8 mouse cellular contexts compared by ENCODE assay signal in the genomic region with DNA sequence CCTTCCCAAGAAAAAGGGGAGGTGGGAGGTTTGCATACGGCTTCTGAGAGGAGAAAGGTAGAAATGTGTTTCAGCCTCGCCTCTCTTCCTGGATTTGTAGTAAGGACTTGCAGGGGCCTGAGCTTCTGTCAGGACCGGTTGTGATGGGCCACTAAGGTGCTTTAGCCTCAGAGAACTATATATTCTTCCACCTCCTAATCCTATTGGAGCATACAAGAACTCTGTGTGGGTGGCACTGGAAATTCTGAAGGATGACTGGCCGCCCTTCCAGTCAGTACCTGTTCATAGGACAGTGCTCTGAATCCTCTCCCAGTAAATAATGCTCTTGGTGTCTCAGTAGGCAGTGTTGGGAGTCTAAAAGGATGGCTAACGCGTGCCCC. TPM values are rescaled to one million over a fixed set of nuclear protein-coding genes. Genes with fewer than 3 reads are reported as not detected.
DNase-seq lines count a peak whose midpoint lies in the region; ATAC-seq lines count a peak whose summit lies in the region.

No protein-coding gene starts in this region.

- WGBS in heart, embryonic 10.5 days = 16% methylated on average over 6 of the region's 6 CpGs
- WGBS in embryonic facial prominence, embryonic 15.5 days = 14% methylated on average over 6 of the region's 6 CpGs
- 13% methylated on average over 6 of the region's 6 CpGs for WGBS in intestine, embryonic 14.5 days

- H3K4me3 ChIP-seq in heart, embryonic 10.5 days = peak overlapping the region; percentile 96
- H3K4me3 ChIP-seq in embryonic facial prominence, embryonic 15.5 days (replicated peaks) = peak overlapping the region; percentile 91
- peak overlapping the region; percentile 63 for H3K4me3 ChIP-seq in intestine, embryonic 14.5 days (ENCODE audit: low read depth, low read length)

- H3K9me3 ChIP-seq in heart, embryonic 10.5 days = no peaks in the 10 kb centered on the region
- no peaks in the 10 kb centered on the region for H3K9me3 ChIP-seq in embryonic facial prominence, embryonic 15.5 days (replicated peaks)
- no peaks in the 10 kb centered on the region for H3K9me3 ChIP-seq in intestine, embryonic 14.5 days (ENCODE audit: control insufficient read depth, low read length)

- peak overlapping the region; percentile 78 for H3K4me2 ChIP-seq in embryonic facial prominence, embryonic 15.5 days (replicated peaks)
- H3K4me2 ChIP-seq in intestine, embryonic 14.5 days (ENCODE audit: low read length) = peak overlapping the region; percentile 70

- H3K9ac ChIP-seq in embryonic facial prominence, embryonic 15.5 days = peak overlapping the region; percentile 78
- H3K9ac ChIP-seq in intestine, embryonic 14.5 days (ENCODE audit: low read length) = peak overlapping the region; percentile 58

- H3K27me3 ChIP-seq in heart, embryonic 10.5 days (ENCODE audit: insufficient read depth, poor library complexity, severe bottlenecking) = no peaks in the 10 kb centered on the region
- H3K27me3 ChIP-seq in embryonic facial prominence, embryonic 15.5 days = no peaks in the 10 kb centered on the region
- no peaks in the 10 kb centered on the region for H3K27me3 ChIP-seq in intestine, embryonic 14.5 days (replicated peaks; ENCODE audit: control insufficient read depth, insufficient read depth, low read length)

- peak overlapping the region; percentile 91 for H3K27ac ChIP-seq in heart, embryonic 10.5 days
- H3K27ac ChIP-seq in embryonic facial prominence, embryonic 15.5 days (replicated peaks) = peak overlapping the region; percentile 89
- peak overlapping the region; percentile 70 for H3K27ac ChIP-seq in intestine, embryonic 14.5 days (ENCODE audit: low read depth)

- H3K4me1 ChIP-seq in heart, embryonic 10.5 days = peaks cover 17% of the 10 kb centered on the region
- H3K4me1 ChIP-seq in embryonic facial prominence, embryonic 15.5 days = peaks cover 18% of the 10 kb centered on the region
- peaks cover 14% of the 10 kb centered on the region for H3K4me1 ChIP-seq in intestine, embryonic 14.5 days (replicated peaks; ENCODE audit: control insufficient read depth, insufficient read depth, low read length)

- peaks cover 22% of the 10 kb centered on the region for H3K36me3 ChIP-seq in heart, embryonic 10.5 days
- H3K36me3 ChIP-seq in embryonic facial prominence, embryonic 15.5 days = peaks cover 20% of the 10 kb centered on the region
- peaks cover 25% of the 10 kb centered on the region for H3K36me3 ChIP-seq in intestine, embryonic 14.5 days (ENCODE audit: control insufficient read depth, insufficient read depth, low read length)

- no peak for DNase-seq in heart, embryonic 10.5 days (ENCODE audit: low spot score)
- no peak for DNase-seq in heart, postnatal 36 days
- DNase-seq in ES-CJ7 (ENCODE audit: low read depth, low spot score) = peak; percentile 52
- DNase-seq in intestine, embryonic 14.5 days (ENCODE audit: low spot score) = no peak
- DNase-seq in ovary, postnatal 36 days (ENCODE audit: low spot score) = no peak
- DNase-seq in adrenal gland, postnatal 14 days = no peak

- intact Hi-C loops in heart, postnatal 36 days (cut with DNase I) = loop anchor here (1.0 to 10.0 kb wide), 3 partner anchors 52 to 526 kb away; partner anchors contain the start of genes Adh5, Dnajb14 and Mttp

- 0 out of 2 replicates have a peak, but pooled peaks have one; percentile 12 for ATAC-seq in embryonic facial prominence, embryonic 15.5 days (ENCODE audit: insufficient number of reproducible peaks, low FRiP score, low TSS enrichment, low read depth)
- ATAC-seq in intestine, embryonic 14.5 days (replicated peaks; ENCODE audit: low FRiP score, low TSS enrichment, low read depth) = peak; percentile 34; the same call in 1 of the 2 replicates
- peak; percentile 38; the same call in 1 of the 2 replicates for ATAC-seq in megakaryocyte, adult 5-6 weeks (ENCODE audit: poor library complexity, severe bottlenecking)

RNA-seq across cellular contexts. Expression of gene Lamtor3, which starts 0.6 kb away (rescaled TPM):
- polyA plus RNA-seq in heart, embryonic 10.5 days (2016; fragmentation: Nextera tagmentation; extraction: Ambion mirVana) = 99.2 and 100 TPM in 2 replicates
- total RNA-seq in heart, postnatal 36 days (2021) = 10 to 100 TPM; 91.1 to 93.8 TPM
- polyA plus RNA-seq in embryonic facial prominence, embryonic 15.5 days (2015; fragmentation: Nextera tagmentation; extraction: Ambion mirVana) = 110 and 116 TPM in 2 replicates
- 106 and 110 TPM in 2 replicates for polyA plus RNA-seq in intestine, embryonic 14.5 days (2014; fragmentation: Nextera tagmentation; extraction: Ambion mirVana)
- total RNA-seq in megakaryocyte, adult 5-6 weeks (2015) = 107 and 129 TPM in 2 replicates
- total RNA-seq in megakaryocyte, adult 5-6 weeks (2017) = 102 and 112 TPM in 2 replicates
- 64.2 and 75.9 TPM in 2 replicates for total RNA-seq in adrenal gland, postnatal 14 days (2021)

RNA-seq across cellular contexts. Expression of gene Dnajb14, which starts 51.4 kb away (rescaled TPM):
- 11.1 and 12.9 TPM in 2 replicates for polyA plus RNA-seq in heart, embryonic 10.5 days (2016; fragmentation: Nextera tagmentation; extraction: Ambion mirVana)
- 1 to 10 TPM; 8.4 to 8.8 TPM for total RNA-seq in heart, postnatal 36 days (2021)
- polyA plus RNA-seq in embryonic facial prominence, embryonic 15.5 days (2015; fragmentation: Nextera tagmentation; extraction: Ambion mirVana) = 13.6 and 13.9 TPM in 2 replicates
- 9.8 and 10.0 TPM in 2 replicates for polyA plus RNA-seq in intestine, embryonic 14.5 days (2014; fragmentation: Nextera tagmentation; extraction: Ambion mirVana)
- 32.0 and 33.3 TPM in 2 replicates for total RNA-seq in megakaryocyte, adult 5-6 weeks (2015)
- total RNA-seq in megakaryocyte, adult 5-6 weeks (2017) = 26.9 and 32.6 TPM in 2 replicates
- 17.8 and 19.5 TPM in 2 replicates for total RNA-seq in adrenal gland, postnatal 14 days (2021)

RNA-seq across cellular contexts. Expression of gene H2afz, which starts 54.6 kb away (rescaled TPM):
- polyA plus RNA-seq in heart, embryonic 10.5 days (2016; fragmentation: Nextera tagmentation; extraction: Ambion mirVana) = 1,437 and 1,931 TPM in 2 replicates
- 10 to 100 TPM; 60.4 to 61.0 TPM for total RNA-seq in heart, postnatal 36 days (2021)
- 1,249 and 1,332 TPM in 2 replicates for polyA plus RNA-seq in embryonic facial prominence, embryonic 15.5 days (2015; fragmentation: Nextera tagmentation; extraction: Ambion mirVana)
- 1,744 and 1,778 TPM in 2 replicates for polyA plus RNA-seq in intestine, embryonic 14.5 days (2014; fragmentation: Nextera tagmentation; extraction: Ambion mirVana)
- total RNA-seq in megakaryocyte, adult 5-6 weeks (2015) = 1,652 and 1,948 TPM in 2 replicates
- total RNA-seq in megakaryocyte, adult 5-6 weeks (2017) = 1,300 and 1,333 TPM in 2 replicates
- total RNA-seq in adrenal gland, postnatal 14 days (2021) = 228 and 256 TPM in 2 replicates
